Mouse (Mus musculus) midbrain, embryonic 12.5 days (tissue): ENCODE data around the gene Cog7. TPM values are rescaled to one million over a fixed set of nuclear protein-coding genes. Genes with fewer than 3 reads are reported as not detected.

Experiments
- ATAC-seq: fragments of 200-750 bp; cut with Nextera tagmentation; 2 replicates; pipeline ENCODE4 v1.8.0; 2017; ENCODE audit warnings: low read depth, moderate TSS enrichment, moderate library complexity; ENCODE audit not compliant: low FRiP score
- H3K27ac ChIP-seq: fragments of 300-500 bp; sonication (generic); replicated peaks from 2 replicates; pipeline ENCODE4 v1.5.1; 2016; ENCODE audit warnings: mild to moderate bottlenecking
- H3K27me3 ChIP-seq: fragments of 300-500 bp; sonication (generic); 2 replicates; pipeline ENCODE4 v1.6.1; 2016; ENCODE audit warnings: mild to moderate bottlenecking
- H3K36me3 ChIP-seq: fragments of 300-500 bp; sonication (generic); 2 replicates; pipeline ENCODE4 v1.6.1; 2016
- H3K4me1 ChIP-seq: fragments of 300-500 bp; sonication (generic); 2 replicates; pipeline ENCODE4 v1.6.1; 2016
- H3K4me2 ChIP-seq: fragments of 300-500 bp; sonication (generic); replicated peaks from 2 replicates; pipeline ENCODE4 v1.6.1; 2016; ENCODE audit warnings: mild to moderate bottlenecking, moderate library complexity
- H3K4me3 ChIP-seq: fragments of 300-500 bp; sonication (generic); 2 replicates; pipeline ENCODE4 v1.5.1; 2016; ENCODE audit warnings: mild to moderate bottlenecking
- H3K9ac ChIP-seq: fragments of 300-500 bp; sonication (generic); replicated peaks from 2 replicates; pipeline ENCODE4 v1.6.1; 2016; ENCODE audit warnings: mild to moderate bottlenecking, moderate library complexity
- H3K9me3 ChIP-seq: fragments of 300-500 bp; sonication (generic); 2 replicates; pipeline ENCODE4 v1.6.1; 2016; ENCODE audit warnings: mild to moderate bottlenecking
- WGBS: fragments of 180-500 bp; shearing (Covaris S2); methylation state at CpG from one replicate; pipeline ENCODE4 v1.1.7; 2016; 5-methylcytosine and 5-hydroxymethylcytosine counted together
- polyA plus RNA-seq: library from polyadenylated mRNA; unstranded; fragments of >200 nt; fragmentation: Nextera tagmentation; extraction: Ambion mirVana; gene quantifications from 2 replicates; pipeline ENCODE4 v1.2.1, GENCODE M21; 2016

Cog7 gene
- polyA plus RNA-seq, 1 experiment from 2014 or later = 20.7 TPM

DNA sequence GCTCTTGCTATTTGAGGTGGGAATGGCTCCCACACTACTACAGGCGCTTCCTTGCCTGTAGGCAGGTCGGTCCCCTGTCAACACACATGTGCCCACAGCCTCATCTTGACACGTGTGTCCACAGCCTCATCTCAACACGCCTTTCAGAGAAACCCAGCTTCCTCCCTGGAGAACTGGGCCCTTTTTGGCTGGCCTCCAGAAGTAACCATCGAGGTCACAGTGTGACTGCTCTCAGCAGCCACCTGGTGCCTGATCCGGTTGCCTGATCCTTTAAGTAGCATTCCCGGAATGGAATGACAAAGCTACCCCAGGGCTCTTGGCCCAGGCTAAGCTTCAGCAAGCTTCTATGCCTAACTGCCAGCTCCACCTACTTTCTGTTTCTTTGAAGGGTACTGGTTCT lies 50.3 kb downstream of the Cog7 start:
- no peaks in the 10 kb centered on the region for H3K27me3 ChIP-seq
- WGBS = 44% methylated on average over 7 of the region's 7 CpGs
- H3K9ac ChIP-seq = no peak overlapping the region
- no peak for ATAC-seq
- H3K4me2 ChIP-seq = no peak overlapping the region
- H3K4me1 ChIP-seq = no peaks in the 10 kb centered on the region
- H3K36me3 ChIP-seq = peaks cover 41% of the 10 kb centered on the region
- H3K9me3 ChIP-seq = no peaks in the 10 kb centered on the region
- H3K27ac ChIP-seq = no peak overlapping the region
- H3K4me3 ChIP-seq = no peak overlapping the region

DNA sequence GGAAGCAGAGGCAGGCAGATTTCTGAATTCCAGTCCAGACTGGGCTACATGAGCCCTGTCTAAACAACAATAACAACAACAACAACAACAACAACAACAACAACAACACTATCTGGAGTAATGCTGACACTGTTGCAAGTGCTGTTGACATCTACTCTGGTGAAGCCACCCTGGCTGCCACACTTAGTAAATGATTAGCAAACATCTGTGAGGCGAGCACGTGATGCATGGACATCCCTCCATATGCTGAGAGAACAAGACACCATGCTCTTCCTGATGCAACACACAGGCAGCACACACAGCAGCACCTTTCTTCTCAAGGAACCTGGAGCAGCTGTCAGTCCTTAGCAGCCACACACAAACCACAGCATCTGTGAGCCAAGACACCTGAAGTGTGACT lies 53.6 kb downstream of the Cog7 start:
- Histone ChIP-seq H3K4me2 (no peak overlapping the region), H3K9me3 (no peaks in the 10 kb centered on the region), H3K27ac (no peak overlapping the region), H3K9ac (no peak overlapping the region), H3K4me1 (no peaks in the 10 kb centered on the region), H3K36me3 (peaks cover 36% of the 10 kb centered on the region), H3K4me3 (no peak overlapping the region), H3K27me3 (no peaks in the 10 kb centered on the region)
- ATAC-seq = no peak
- 100% methylated on average over 2 of the region's 2 CpGs for WGBS

DNA sequence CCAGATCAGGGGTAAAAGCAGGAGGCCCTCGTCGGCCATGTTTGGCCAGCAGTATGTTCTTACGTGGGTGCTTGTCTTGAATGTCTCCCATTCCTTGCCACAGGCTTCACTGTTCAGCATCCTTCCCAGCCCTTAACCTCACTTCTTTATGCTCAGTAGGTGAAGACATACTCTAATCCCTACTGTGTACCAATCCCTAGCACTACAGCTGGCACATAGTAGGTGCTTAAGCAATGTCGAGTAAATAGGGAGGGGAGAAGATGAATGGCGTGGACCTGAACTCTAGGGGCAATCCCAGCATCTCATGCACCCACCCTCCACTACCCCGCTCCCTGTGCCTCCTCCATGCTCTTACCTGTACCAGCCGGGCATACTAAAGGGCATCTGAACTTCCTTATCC lies 57.1 kb downstream of the Cog7 start:
- no peak overlapping the region for H3K27ac ChIP-seq
- no peak overlapping the region for H3K4me2 ChIP-seq
- H3K36me3 ChIP-seq = peaks cover 25% of the 10 kb centered on the region
- H3K27me3 ChIP-seq = no peaks in the 10 kb centered on the region
- no peak for ATAC-seq
- 98% methylated on average over 7 of the region's 7 CpGs for WGBS
- H3K4me1 ChIP-seq = no peaks in the 10 kb centered on the region
- H3K9ac ChIP-seq = no peak overlapping the region
- H3K4me3 ChIP-seq = no peak overlapping the region
- no peaks in the 10 kb centered on the region for H3K9me3 ChIP-seq

GRCm38 (mm10) chr7:121913944-121914343 lies 67.6 kb downstream of the Cog7 start:
- Histone ChIP-seq H3K4me3 (no peak overlapping the region), H3K27me3 (no peaks in the 10 kb centered on the region), H3K4me2 (no peak overlapping the region), H3K36me3 (no peaks in the 10 kb centered on the region), H3K9me3 (no peaks in the 10 kb centered on the region), H3K9ac (no peak overlapping the region), H3K4me1 (no peaks in the 10 kb centered on the region), H3K27ac (no peak overlapping the region)
- no peak for ATAC-seq
- WGBS = 83% methylated on average over 6 of the region's 6 CpGs

DNA sequence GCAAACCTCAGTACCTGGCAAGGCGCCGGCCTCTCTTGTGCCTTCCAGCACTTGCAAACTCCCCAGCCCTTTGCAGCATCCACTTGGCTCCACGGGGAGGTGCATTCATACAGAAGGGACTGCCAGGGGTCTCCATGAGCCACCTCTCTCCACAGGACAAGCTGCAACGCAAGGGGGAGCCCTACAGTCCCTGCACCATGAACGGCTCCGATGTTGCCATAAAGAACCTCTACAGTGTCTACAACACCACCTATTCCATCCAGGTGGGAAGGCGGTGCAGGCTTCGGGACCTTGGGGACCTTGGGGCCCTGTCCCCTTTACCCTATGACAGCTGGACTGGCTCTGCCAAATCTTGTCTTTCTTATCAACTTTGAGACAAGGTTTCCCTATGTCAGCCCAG lies 69.3 kb downstream of the Cog7 start:
- H3K4me3 ChIP-seq = no peak overlapping the region
- H3K36me3 ChIP-seq = no peaks in the 10 kb centered on the region
- H3K4me1 ChIP-seq = no peaks in the 10 kb centered on the region
- no peak overlapping the region for H3K9ac ChIP-seq
- ATAC-seq = no peak
- H3K27me3 ChIP-seq = no peaks in the 10 kb centered on the region
- H3K27ac ChIP-seq = no peak overlapping the region
- no peak overlapping the region for H3K4me2 ChIP-seq
- no peaks in the 10 kb centered on the region for H3K9me3 ChIP-seq
- 75% methylated on average over 8 of the region's 8 CpGs for WGBS

- H3K9ac ChIP-seq = no peak overlapping the region
- ATAC-seq = no peak
- no peak overlapping the region for H3K27ac ChIP-seq
- H3K36me3 ChIP-seq = no peaks in the 10 kb centered on the region
- 86% methylated on average over 4 of the region's 4 CpGs for WGBS
- no peak overlapping the region for H3K4me2 ChIP-seq
- no peaks in the 10 kb centered on the region for H3K27me3 ChIP-seq
- no peaks in the 10 kb centered on the region for H3K9me3 ChIP-seq
- no peaks in the 10 kb centered on the region for H3K4me1 ChIP-seq
- no peak overlapping the region for H3K4me3 ChIP-seq
Measured at GRCm38 (mm10) chr7:121906879-121907278, 74.6 kb downstream of the Cog7 start.

DNA sequence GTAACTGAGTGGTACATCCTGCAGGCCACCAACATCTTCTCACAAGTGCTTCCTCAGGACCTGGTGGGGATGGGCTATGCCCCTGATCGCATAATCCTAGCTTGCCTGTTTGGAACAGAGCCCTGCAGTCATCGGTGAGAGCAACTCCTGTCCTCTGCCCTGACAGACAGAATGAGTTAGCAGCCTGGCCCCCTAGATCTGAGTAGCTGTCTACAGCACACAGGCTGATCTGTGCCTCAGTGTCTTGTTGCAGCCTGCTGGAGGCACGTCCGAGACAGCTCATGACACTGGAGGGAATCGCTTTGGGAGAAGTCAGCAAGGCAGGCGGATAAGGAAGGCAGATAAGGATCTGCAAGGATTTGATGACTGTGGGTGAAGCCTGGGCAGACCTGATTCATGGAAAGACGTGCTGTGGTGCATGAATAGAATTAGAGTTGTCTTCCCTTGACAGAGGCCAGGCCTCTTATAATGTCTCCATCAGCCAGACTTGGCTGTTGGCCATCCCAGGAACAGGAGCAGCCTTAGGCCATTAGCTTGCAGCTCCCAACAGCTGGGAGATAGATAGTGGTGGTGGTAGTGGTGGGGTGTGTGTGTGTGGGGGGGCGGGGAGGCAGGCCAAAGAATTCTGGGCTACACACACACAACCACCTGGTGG lies 78.6 kb downstream of the Cog7 start:
- Histone ChIP-seq H3K4me3 (no peak overlapping the region), H3K27me3 (peaks cover 3% of the 10 kb centered on the region; the same call in 1 of the 2 replicates), H3K9ac (no peak overlapping the region), H3K4me2 (no peak overlapping the region), H3K9me3 (no peaks in the 10 kb centered on the region), H3K27ac (no peak overlapping the region), H3K36me3 (no peaks in the 10 kb centered on the region), H3K4me1 (0 out of 2 replicates have a peak, but pooled peaks cover 3% of the 10 kb centered on the region)
- ATAC-seq = no peak
- 83% methylated on average over 8 of the region's 8 CpGs for WGBS

DNA sequence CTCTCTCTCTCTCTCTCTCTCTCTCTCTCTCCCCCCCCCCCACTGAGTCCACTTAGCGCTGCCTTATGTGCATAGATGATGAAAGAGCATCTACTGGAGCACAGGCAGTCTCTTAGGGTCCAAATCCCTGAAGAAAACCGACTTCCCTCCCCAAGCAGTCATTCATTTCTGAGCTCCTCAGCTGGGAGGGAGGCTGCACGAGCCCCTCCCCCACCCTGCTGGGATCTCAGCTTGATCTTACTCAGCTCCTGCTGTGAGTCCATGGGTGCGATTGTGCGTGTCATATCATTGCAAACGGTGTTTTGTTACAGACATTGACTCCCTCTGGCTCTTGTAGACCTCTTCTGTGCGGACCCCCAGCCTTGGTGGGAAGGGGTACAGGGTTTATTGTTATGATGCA lies 81.6 kb downstream of the Cog7 start:
- Histone ChIP-seq H3K4me3 (peak overlapping the region; percentile 13; the same call in 1 of the 2 replicates), H3K9me3 (no peaks in the 10 kb centered on the region), H3K9ac (no peak overlapping the region), H3K4me1 (0 out of 2 replicates have a peak, but pooled peaks cover 3% of the 10 kb centered on the region), H3K36me3 (no peaks in the 10 kb centered on the region), H3K4me2 (peak overlapping the region; percentile 42), H3K27me3 (peaks cover 3% of the 10 kb centered on the region; the same call in 1 of the 2 replicates), H3K27ac (no peak overlapping the region)
- WGBS = 10% methylated on average over 7 of the region's 7 CpGs
- no peak for ATAC-seq

DNA sequence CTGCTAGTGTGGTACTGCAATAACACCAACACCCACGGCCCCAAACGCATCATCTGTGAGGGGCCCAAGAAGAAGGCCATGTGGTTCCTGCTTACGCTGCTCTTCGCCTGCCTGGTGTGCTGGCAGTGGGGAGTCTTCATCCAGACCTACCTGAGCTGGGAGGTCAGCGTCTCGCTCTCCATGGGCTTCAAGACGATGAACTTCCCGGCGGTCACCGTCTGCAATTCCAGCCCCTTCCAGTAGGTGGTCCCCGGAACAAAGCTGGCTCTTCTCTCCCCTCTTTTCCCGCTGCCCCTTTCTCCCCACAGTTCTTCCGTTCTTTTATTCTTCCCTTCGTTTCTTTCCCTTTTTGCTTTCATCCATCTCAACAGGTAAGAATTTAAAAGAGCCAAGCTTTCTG lies 82.2 kb downstream of the Cog7 start:
- peak overlapping the region; percentile 13; the same call in 1 of the 2 replicates for H3K4me3 ChIP-seq
- ATAC-seq = no peak
- H3K4me2 ChIP-seq = peak overlapping the region; percentile 42
- peaks cover 3% of the 10 kb centered on the region; the same call in 1 of the 2 replicates for H3K27me3 ChIP-seq
- no peaks in the 10 kb centered on the region for H3K9me3 ChIP-seq
- H3K27ac ChIP-seq = no peak overlapping the region
- WGBS = 8% methylated on average over 14 of the region's 14 CpGs
- no peaks in the 10 kb centered on the region for H3K36me3 ChIP-seq
- no peak overlapping the region for H3K9ac ChIP-seq
- H3K4me1 ChIP-seq = 0 out of 2 replicates have a peak, but pooled peaks cover 3% of the 10 kb centered on the region

- 52% methylated on average over 6 of the region's 6 CpGs for WGBS
- Histone ChIP-seq H3K4me2 (no peak overlapping the region), H3K4me1 (0 out of 2 replicates have a peak, but pooled peaks cover 3% of the 10 kb centered on the region), H3K36me3 (no peaks in the 10 kb centered on the region), H3K9me3 (no peaks in the 10 kb centered on the region), H3K4me3 (no peak overlapping the region), H3K27me3 (peaks cover 3% of the 10 kb centered on the region; the same call in 1 of the 2 replicates), H3K27ac (no peak overlapping the region), H3K9ac (no peak overlapping the region)
- no peak for ATAC-seq
Measured at GRCm38 (mm10) chr7:121896689-121897088, 84.8 kb downstream of the Cog7 start.

GRCm38 (mm10) chr7:121890636-121891360 lies 90.7 kb downstream of the Cog7 start:
- no peaks in the 10 kb centered on the region for H3K36me3 ChIP-seq
- H3K9ac ChIP-seq = no peak overlapping the region
- H3K4me3 ChIP-seq = no peak overlapping the region
- WGBS = 92% methylated on average over 13 of the region's 13 CpGs
- H3K27me3 ChIP-seq = no peaks in the 10 kb centered on the region
- no peak overlapping the region for H3K27ac ChIP-seq
- H3K4me1 ChIP-seq = no peaks in the 10 kb centered on the region
- no peak for ATAC-seq
- H3K4me2 ChIP-seq = no peak overlapping the region
- H3K9me3 ChIP-seq = no peaks in the 10 kb centered on the region

- ATAC-seq = no peak
- WGBS = 87% methylated on average over 4 of the region's 4 CpGs
- H3K27me3 ChIP-seq = no peaks in the 10 kb centered on the region
Measured at GRCm38 (mm10) chr7:121880246-121880645, 101.3 kb downstream of the Cog7 start.

More at GRCm38 (mm10) chr7:121880246-121880645, 101.3 kb downstream of the Cog7 start:
- H3K9ac ChIP-seq = no peak overlapping the region
- no peak overlapping the region for H3K27ac ChIP-seq
- H3K4me2 ChIP-seq = no peak overlapping the region
- no peak overlapping the region for H3K4me3 ChIP-seq
- H3K36me3 ChIP-seq = no peaks in the 10 kb centered on the region
- no peaks in the 10 kb centered on the region for H3K9me3 ChIP-seq
- H3K4me1 ChIP-seq = no peaks in the 10 kb centered on the region
